Mouse (Mus musculus) embryonic stem cell, embryonic (primary cell): Measurements from ENCODE around the gene Oas1f.
"Not testable (repeated sequence)": the region's sequence is repeated elsewhere in the genome, so short reads cannot be mapped to it uniquely, and the experiment has no call there.

Source experiments
- CTCF ChIA-PET, 4 experiments: fragments of 300-600 bp in 2 of 4; fragments of 350-600 bp in 2 of 4; sonication (Branson Sonifier 250); formaldehyde crosslinking; loops; one replicate each; lab custom pipeline; 2022; ENCODE audit warnings: inconsistent platforms in 2 of 4; lab: Charles Lee
- POLR2A ChIA-PET, 4 experiments: fragments of 300-600 bp in 2 of 4; fragments of 350-600 bp in 2 of 4; sonication (Branson Sonifier 250); formaldehyde crosslinking; loops; one replicate each; lab custom pipeline; 2022; ENCODE audit warnings: antibody characterized with exemption in 4 of 4, inconsistent platforms in 1 of 4; lab: Charles Lee

The Oas1f gene

DNA sequence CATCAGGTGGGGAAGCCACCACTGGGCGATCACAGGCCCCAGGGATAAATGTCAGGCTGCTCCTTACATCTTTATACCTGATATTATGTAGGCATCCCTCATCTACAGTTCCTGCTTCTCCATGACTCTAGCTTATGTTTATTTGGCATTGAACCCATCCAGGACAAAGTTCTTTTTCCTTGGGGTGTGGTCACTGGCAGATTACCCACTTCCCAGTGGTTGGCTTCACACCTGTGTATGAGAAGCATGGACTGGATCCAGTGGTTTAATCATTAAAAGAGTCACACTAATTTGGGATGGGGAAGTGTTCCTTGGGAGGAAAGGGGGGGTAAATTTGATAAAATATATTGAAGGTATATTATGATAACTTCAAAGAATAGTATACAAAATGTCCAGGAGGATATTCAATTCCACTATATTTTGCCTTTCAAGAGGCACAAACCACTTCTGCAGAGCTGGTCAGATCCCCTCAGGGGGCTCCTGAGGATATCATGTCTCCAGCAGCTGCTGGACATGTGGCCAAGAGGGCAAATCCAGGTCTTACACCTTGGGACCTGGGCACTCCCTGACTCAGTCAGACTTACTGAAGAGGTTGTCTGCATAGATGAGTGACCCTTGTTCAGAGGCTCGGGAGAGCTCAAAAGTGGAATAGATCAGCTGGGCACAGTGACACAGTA lies 44.5 kb downstream of the Oas1f start:
- ChIA-PET CTCF (interaction anchor here in 1 of 4 experiments (0.6 kb wide), 1 partner anchor 36 kb away, joined by 3 read pairs; no protein-coding TSS in a partner anchor), POLR2A (interaction anchor here in 3 of 4 experiments (0.5 to 5.6 kb wide), 17 partner anchors 11 to 1212 kb away, joined by 3 to 25 read pairs (median 4); partner anchors contain the start of genes Oas1a (in 3 of the 3), Oas1c (in 1 of the 3) and Rpl6 (in 1 of the 3))

DNA sequence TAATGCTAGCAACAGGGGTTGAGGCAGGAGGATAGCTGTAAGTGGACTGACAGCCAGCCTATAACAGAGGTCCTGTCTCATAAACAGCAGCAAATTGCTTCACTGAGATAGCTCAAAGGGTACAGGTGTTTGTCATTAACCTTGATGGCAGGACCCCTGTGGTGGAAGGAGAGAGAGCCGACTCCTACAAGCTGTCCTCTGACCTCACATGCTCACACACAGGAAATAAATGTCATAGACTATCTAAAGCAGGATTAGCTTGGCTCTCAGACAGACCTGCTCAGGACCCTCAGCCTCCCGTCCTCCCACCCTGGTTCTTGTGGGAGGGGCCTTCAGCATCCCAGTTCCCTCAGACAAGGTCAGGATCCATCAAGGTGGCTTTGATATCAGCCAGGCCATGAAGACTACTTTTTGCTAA lies 45.1 kb downstream of the Oas1f start:
- ChIA-PET CTCF (interaction anchor here in 1 of 4 experiments (0.6 kb wide), 1 partner anchor 35 kb away, joined by 3 read pairs; no protein-coding TSS in a partner anchor), POLR2A (interaction anchor here in 3 of 4 experiments (0.5 to 5.6 kb wide), 18 partner anchors 10 to 1212 kb away, joined by 3 to 25 read pairs (median 4); partner anchors contain the start of genes Oas1a (in 3 of the 3), Oas1c (in 1 of the 3) and Rpl6 (in 1 of the 3))

GRCm38 (mm10) chr5:120893866-120894265 lies 46.7 kb downstream of the Oas1f start:
- CTCF ChIA-PET = not testable (repeated sequence)
- POLR2A ChIA-PET = interaction anchor here in 3 of 4 experiments (0.6 to 5.6 kb wide), 6 partner anchors 11 to 109 kb away, joined by 3 to 25 read pairs (median 6); partner anchors contain the start of gene Oas1a (in 3 of the 3)

DNA sequence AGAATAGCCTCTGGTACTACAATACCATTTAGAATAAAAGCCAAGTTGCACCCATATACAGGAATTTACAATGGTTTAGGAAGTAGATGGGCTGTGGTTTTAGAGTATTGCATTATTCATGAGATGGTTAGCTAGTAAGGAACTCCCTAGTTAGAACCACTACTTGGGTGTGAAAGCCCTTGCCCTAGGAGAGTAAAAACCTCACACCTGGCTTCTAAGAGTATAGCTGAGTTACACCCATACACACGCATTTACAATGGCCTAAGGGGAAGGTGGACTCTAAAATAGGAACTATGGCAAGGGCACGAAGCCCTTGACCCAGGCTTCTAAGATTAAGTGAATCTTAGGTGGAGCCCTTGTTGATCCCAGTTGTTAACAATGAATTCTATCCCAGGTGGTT lies 47.5 kb downstream of the Oas1f start:
- CTCF ChIA-PET = not testable (repeated sequence)
- POLR2A ChIA-PET = interaction anchor here in 3 of 4 experiments (0.6 to 5.6 kb wide), 9 partner anchors 8 to 110 kb away, joined by 3 to 25 read pairs (median 3); partner anchors contain the start of gene Oas1a (in 3 of the 3)

GRCm38 (mm10) chr5:120895231-120895900 lies 48.2 kb downstream of the Oas1f start:
- CTCF ChIA-PET = interaction anchor here in 2 of 4 experiments (0.6 to 0.7 kb wide), 2 partner anchors 42 to 167 kb away, joined by 4 to 5 read pairs; no protein-coding TSS in a partner anchor

GRCm38 (mm10) chr5:120898307-120898706 lies 51.1 kb downstream of the Oas1f start:
- ChIA-PET CTCF (interaction anchor here in 1 of 4 experiments (0.6 kb wide), 1 partner anchor 115 kb away, joined by 5 read pairs; no protein-coding TSS in a partner anchor), POLR2A (interaction anchor here in 3 of 4 experiments (0.8 to 7.2 kb wide), 7 partner anchors 9 to 47 kb away, joined by 3 to 71 read pairs (median 19); partner anchors contain the start of genes Oas1g (in 2 of the 3) and Oas1a (in 1 of the 3))

More at GRCm38 (mm10) chr5:120895231-120895900, 48.2 kb downstream of the Oas1f start:
- POLR2A ChIA-PET = interaction anchor here in 3 of 4 experiments (0.6 to 5.6 kb wide), 8 partner anchors 9 to 1179 kb away, joined by 3 to 25 read pairs (median 3); partner anchors contain the start of gene Oas1a (in 3 of the 3)

DNA sequence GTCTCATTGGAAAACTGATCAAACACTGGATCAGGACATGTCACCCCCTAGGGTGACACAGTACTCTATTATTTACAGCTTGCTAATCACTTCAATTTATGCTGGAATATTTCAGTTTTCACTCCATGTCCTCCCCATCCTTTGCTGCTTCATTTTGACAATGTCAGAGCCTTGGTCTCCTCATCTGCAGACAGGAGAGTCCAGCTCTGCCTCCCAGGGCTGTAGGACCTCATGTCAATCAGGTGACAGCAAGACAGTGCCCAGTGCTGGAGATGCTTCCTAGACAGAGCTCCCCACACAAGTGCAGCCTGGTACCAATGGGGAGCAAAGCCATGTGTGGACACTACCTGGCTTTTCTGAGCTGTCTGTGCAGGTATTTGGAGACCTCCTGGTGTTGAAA lies 51.6 kb downstream of the Oas1f start:
- ChIA-PET CTCF (interaction anchor here in 2 of 4 experiments (0.6 kb wide), 2 partner anchors 11 to 115 kb away, joined by 5 to 7 read pairs; partner anchors contain the start of gene Oas1g (in 1 of the 2)), POLR2A (interaction anchor here in 2 of 4 experiments (0.9 to 7.2 kb wide), 7 partner anchors 8 to 46 kb away, joined by 3 to 71 read pairs (median 19); partner anchors contain the start of genes Oas1g (in 2 of the 2) and Oas1a (in 1 of the 2))

GRCm38 (mm10) chr5:120900666-120901065 lies 53.5 kb downstream of the Oas1f start:
- POLR2A ChIA-PET = interaction anchor here in 2 of 4 experiments (0.7 to 7.2 kb wide), 8 partner anchors 8 to 1525 kb away, joined by 3 to 71 read pairs (median 8); partner anchors contain the start of gene Oas1g (in 2 of the 2)
- CTCF ChIA-PET = interaction anchor here in 1 of 4 experiments (0.6 kb wide), 1 partner anchor 99 kb away, joined by 3 read pairs; no protein-coding TSS in a partner anchor

DNA sequence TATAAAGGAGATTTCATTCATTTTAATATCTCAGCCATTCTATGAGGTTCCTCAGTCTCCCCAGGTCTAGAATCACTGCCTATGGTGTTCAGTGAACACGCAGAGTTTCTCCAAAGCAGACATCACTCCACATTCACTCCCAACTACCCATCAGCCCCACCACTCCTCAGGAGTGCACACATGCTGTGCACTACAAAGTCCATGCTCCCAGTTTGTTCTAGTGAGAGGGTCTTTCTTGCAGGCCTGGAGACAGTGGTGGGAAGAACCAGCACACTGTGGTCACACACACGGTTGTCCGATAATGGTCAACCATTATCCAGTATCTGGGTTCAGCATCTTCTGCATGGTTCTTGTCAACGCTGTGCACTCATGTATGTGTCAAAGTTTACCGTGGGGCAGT lies 54.9 kb downstream of the Oas1f start:
- ChIA-PET CTCF (no interaction called here), POLR2A (interaction anchor here in 2 of 4 experiments (0.6 to 7.2 kb wide), 5 partner anchors 10 to 86 kb away, joined by 3 to 71 read pairs (median 6); partner anchors contain the start of gene Oas1g (in 1 of the 2))

DNA sequence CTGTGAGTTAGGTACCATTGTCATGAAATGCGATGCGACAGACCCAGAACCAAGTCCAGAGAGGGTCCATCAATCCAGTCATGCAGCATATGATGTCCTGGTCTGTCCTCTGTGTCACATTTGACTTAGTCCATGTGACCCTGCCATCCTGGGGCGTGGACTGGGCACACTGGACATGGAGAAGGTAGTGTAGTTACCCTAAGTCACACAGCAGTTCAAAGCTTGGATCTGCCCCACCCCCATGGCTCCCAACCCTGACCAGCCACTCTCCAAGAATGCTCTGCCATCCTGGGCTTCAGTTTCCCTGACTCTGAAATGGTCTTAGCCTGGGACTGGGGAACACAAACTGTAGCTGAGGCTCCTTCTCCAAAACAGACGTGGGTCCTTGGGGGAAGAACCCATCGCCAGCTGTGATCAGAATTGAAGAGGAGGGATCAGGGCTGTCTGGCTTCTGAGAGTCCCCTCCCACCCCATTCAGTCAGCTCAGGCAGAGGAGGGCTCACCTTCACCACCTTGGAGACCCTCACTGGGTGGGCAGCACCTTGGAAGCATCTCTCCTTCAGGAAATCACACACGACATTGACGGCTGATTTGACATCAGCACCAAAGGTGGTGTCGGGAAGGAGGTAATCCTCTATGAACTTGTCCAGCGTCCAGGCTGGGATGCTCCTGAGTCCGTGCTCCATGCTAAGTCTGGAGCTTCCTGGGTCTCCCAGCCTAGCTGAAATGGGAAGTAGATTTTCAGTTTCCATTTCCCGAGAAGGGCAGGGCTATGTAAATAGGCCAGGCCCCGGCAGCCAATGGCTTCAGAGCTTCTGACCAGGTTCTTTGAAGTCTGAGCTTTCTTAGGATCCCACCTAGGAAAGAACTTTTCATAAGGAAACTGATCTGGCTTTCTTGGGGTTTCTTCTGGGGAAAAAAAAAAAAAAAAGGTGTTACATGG lies 59.9 kb downstream of the Oas1f start, which contains the start of gene Oas1a:
Gene Oas1a (minus strand): TSS at position 731 of the 943 bp plus-strand sequence.
- ChIA-PET CTCF (interaction anchor here (0.5 to 1.1 kb wide), 14 partner anchors 19 to 1103 kb away, joined by 3 to 7 read pairs (median 4); partner anchors contain the start of genes Oas1g (in 2 of the 4) and Oas1c (in 1 of the 4)), POLR2A (interaction anchor here (0.6 to 3.4 kb wide), 31 partner anchors 7 to 1306 kb away, joined by 3 to 36 read pairs (median 4); partner anchors contain the start of genes Oas1c (in 2 of the 4), Oas1g (in 2 of the 4) and Oas1h (in 1 of the 4))
